Mouse (Mus musculus): ENCODE results near the gene Aagab.

Gene Aagab

GRCm38 (mm10) chr9:63606594-63606993 is 4.1 kb downstream of the Aagab start:
- no peak for DNase-seq (ENCODE audit: low read depth, low spot score)

GRCm38 (mm10) chr9:63608006-63608405 is 5.5 kb downstream of the Aagab start:
- DNase-seq (ENCODE audit: low read depth, low spot score) = no peak

GRCm38 (mm10) chr9:63609246-63609645 is 6.8 kb downstream of the Aagab start:
- no peak for DNase-seq (ENCODE audit: low read depth, low spot score)

GRCm38 (mm10) chr9:63609776-63610175 is 7.3 kb downstream of the Aagab start:
- DNase-seq (ENCODE audit: low read depth, low spot score) = no peak

GRCm38 (mm10) chr9:63610231-63610630 is 7.8 kb downstream of the Aagab start:
- no peak for DNase-seq (ENCODE audit: low read depth, low spot score)

- DNase-seq (ENCODE audit: low read depth, low spot score) = no peak
Measured at GRCm38 (mm10) chr9:63610841-63611366, 8.4 kb downstream of the Aagab start.

GRCm38 (mm10) chr9:63611967-63612366 is 9.5 kb downstream of the Aagab start:
- DNase-seq (ENCODE audit: low read depth, low spot score) = no peak

- DNase-seq (ENCODE audit: low read depth, low spot score) = no peak
Measured at GRCm38 (mm10) chr9:63612565-63613515, 10.4 kb downstream of the Aagab start.

- no peak for DNase-seq (ENCODE audit: low read depth, low spot score)
Measured at GRCm38 (mm10) chr9:63613569-63613968, 11.1 kb downstream of the Aagab start.

- DNase-seq (ENCODE audit: low read depth, low spot score) = no peak
Measured at GRCm38 (mm10) chr9:63614018-63614985, 11.8 kb downstream of the Aagab start.

- DNase-seq (ENCODE audit: low read depth, low spot score) = no peak
Measured at GRCm38 (mm10) chr9:63617967-63618366, 15.5 kb downstream of the Aagab start.

GRCm38 (mm10) chr9:63623895-63624569 is 21.6 kb downstream of the Aagab start:
- DNase-seq (ENCODE audit: low read depth, low spot score) = no peak

- no peak for DNase-seq (ENCODE audit: low read depth, low spot score)
Measured at GRCm38 (mm10) chr9:63625090-63625756, 22.8 kb downstream of the Aagab start.

GRCm38 (mm10) chr9:63632045-63632444 is 29.6 kb downstream of the Aagab start:
- no peak for DNase-seq (ENCODE audit: low read depth, low spot score)

GRCm38 (mm10) chr9:63632924-63633323 is 30.5 kb downstream of the Aagab start:
- no peak for DNase-seq (ENCODE audit: low read depth, low spot score)

- DNase-seq (ENCODE audit: low read depth, low spot score) = no peak
Measured at GRCm38 (mm10) chr9:63633334-63633733, 30.9 kb downstream of the Aagab start.

- no peak for DNase-seq (ENCODE audit: low read depth, low spot score)
Measured at GRCm38 (mm10) chr9:63636113-63636512, 33.7 kb downstream of the Aagab start.

GRCm38 (mm10) chr9:63641983-63642646 is 39.7 kb downstream of the Aagab start:
- no peak for DNase-seq (ENCODE audit: low read depth, low spot score)

GRCm38 (mm10) chr9:63644011-63644410 is 41.6 kb downstream of the Aagab start:
- DNase-seq (ENCODE audit: low read depth, low spot score) = no peak

GRCm38 (mm10) chr9:63645084-63645483 is 42.6 kb downstream of the Aagab start:
- no peak for DNase-seq (ENCODE audit: low read depth, low spot score)
